Mouse (Mus musculus) 3T3-L1 (cell line): Measurements from ENCODE around the gene Sema4b.

Experiments used
- DNase-seq: peaks from one replicate; pipeline ENCODE4 v3.0.0-alpha.2; 2015; ENCODE audit warnings: low read depth, low spot score

Sema4b gene

DNA sequence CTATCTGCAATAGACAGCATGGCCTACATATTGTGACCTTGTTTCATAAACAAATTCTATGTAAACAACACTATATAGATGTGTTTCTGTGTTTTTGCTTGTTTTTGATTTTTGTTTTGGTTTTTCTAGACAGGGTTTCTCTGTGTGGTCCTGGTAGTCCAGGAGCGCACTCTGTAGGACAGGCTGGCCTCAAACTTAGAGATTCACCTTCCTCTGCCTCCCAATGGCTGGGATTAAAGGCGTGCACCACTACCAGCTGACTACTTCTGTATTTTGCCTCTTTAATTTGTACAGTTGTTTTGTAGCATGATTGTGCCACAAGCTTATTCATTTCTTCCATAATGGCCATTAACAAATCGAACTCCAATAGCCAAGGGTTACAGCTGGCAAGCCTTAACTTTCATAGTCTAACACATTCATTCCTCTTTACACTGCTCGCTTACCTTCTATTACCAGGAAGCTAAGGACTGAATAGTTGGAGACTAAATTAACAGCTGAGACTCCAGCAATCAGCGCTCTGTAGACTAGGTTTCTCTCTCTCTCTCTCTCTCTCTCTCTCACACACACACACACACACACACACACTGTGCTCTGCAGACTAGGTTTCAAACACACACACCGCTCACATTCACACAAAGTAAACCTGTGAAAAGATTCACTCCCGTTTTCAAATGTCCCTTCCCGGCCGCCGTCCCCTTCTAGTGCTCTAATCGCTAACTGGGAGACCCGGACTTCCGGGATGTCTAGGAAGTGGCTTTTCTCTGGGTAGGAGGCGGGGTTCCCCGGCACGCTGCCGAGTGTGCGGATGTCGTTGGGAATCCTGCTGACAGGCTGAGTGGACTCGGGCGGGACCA is 82.5 kb downstream of the Sema4b start, which contains the start of gene Vps33b:
TSS of gene Vps33b (plus strand) at position 753 of the 854 bp plus-strand sequence.
- peak; percentile 93 for DNase-seq

DNA sequence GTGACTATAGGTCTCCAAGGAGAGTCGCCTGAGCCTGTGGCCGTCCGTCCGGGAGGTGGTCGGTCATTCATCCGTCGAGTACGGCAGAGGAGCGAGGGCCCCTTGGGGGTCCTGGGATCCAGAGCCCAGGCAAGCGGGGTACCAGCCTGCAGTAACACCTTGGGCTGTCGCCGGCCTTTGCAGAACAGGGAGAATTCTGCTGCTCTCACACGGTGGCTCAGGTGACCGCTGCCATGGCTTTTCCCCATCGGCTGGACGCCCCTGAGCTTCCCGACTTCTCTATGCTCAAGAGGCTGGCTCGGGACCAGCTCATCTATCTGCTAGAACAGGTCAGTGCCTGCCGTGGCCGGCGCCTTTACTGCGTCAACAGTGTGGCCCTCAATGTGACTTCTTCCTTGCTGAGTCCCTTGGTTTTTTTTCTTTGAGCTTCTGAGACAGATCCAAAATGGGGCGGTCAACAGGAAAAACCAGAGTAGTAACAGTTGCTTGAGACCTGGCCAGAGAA is 83.2 kb downstream of the Sema4b start:
- DNase-seq: peak; percentile 55

DNA sequence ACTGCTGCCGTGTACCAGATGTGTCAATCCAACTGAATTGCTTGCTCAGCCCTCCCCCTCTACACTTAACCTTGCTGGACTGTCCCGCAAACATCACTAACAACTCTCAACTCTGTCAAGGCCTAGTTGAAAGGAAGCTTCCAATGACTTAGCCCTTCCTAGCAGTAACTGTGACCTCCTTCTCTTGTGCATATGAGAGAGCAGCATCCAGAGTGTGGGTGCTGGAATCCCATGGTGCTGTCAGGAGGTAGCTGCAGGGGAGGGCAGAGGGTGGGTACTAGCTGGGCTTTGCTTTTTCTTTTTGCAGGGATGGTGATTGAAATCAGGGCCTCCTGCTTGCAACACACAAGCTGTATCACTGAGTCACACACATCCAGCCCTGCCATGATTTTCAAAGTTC is 86.8 kb downstream of the Sema4b start:
- DNase-seq: no peak
